Mouse (Mus musculus) neural tube, embryonic 12.5 days (tissue): Measurements from ENCODE around the gene Cfdp1. TPM values are rescaled to one million over a fixed set of nuclear protein-coding genes. Genes with fewer than 3 reads are reported as not detected.
A peak's percentile ranks its signal among the peaks of the same experiment; 100 is the strongest.

Experiments used
- ATAC-seq: fragments of 200-750 bp; cut with Nextera tagmentation; 2 replicates; pipeline ENCODE4 v1.8.0; 2017; ENCODE audit warnings: low read depth, mild to moderate bottlenecking, moderate TSS enrichment, moderate library complexity; ENCODE audit not compliant: low FRiP score
- H3K27ac ChIP-seq: fragments of 300-500 bp; sonication (generic); 2 replicates; pipeline ENCODE4 v1.5.1; 2016
- H3K27me3 ChIP-seq: fragments of 300-500 bp; sonication (generic); replicated peaks from 2 replicates; pipeline ENCODE4 v1.6.1; 2016; ENCODE audit warnings: mild to moderate bottlenecking
- H3K36me3 ChIP-seq: fragments of 300-500 bp; sonication (generic); 2 replicates; pipeline ENCODE4 v1.6.1; 2016; ENCODE audit warnings: mild to moderate bottlenecking
- H3K4me1 ChIP-seq: fragments of 300-500 bp; sonication (generic); 2 replicates; pipeline ENCODE4 v1.6.1; 2016
- H3K4me2 ChIP-seq: fragments of 300-500 bp; sonication (generic); replicated peaks from 2 replicates; pipeline ENCODE4 v1.6.1; 2016; ENCODE audit warnings: mild to moderate bottlenecking
- H3K4me3 ChIP-seq: fragments of 300-500 bp; sonication (generic); 2 replicates; pipeline ENCODE4 v1.5.1; 2016
- H3K9ac ChIP-seq: fragments of 300-500 bp; sonication (generic); 2 replicates; pipeline ENCODE4 v1.6.1; 2016; ENCODE audit warnings: mild to moderate bottlenecking
- H3K9me3 ChIP-seq: fragments of 300-500 bp; sonication (generic); 2 replicates; pipeline ENCODE4 v1.6.1; 2016; ENCODE audit warnings: mild to moderate bottlenecking
- WGBS: fragments of 180-500 bp; shearing (Covaris S2); methylation state at CpG from one replicate; pipeline ENCODE4 v1.1.7; 2016; 5-methylcytosine and 5-hydroxymethylcytosine counted together
- polyA plus RNA-seq: library from polyadenylated mRNA; unstranded; fragments of >200 nt; fragmentation: Nextera tagmentation; extraction: Ambion mirVana; gene quantifications from 2 replicates; pipeline ENCODE4 v1.2.1, GENCODE M21; 2016

Gene Cfdp1
- polyA plus RNA-seq, 1 experiment from 2014 or later: 201 TPM

- Histone ChIP-seq H3K4me2 (no peak overlapping the region), H3K4me1 (0 out of 2 replicates have a peak, but pooled peaks cover 2% of the 10 kb centered on the region), H3K9me3 (no peaks in the 10 kb centered on the region), H3K36me3 (no peaks in the 10 kb centered on the region), H3K27me3 (no peaks in the 10 kb centered on the region), H3K27ac (no peak overlapping the region), H3K9ac (no peak overlapping the region), H3K4me3 (no peak overlapping the region)
- no peak for ATAC-seq
- WGBS: 86% methylated on average over 5 of the region's 5 CpGs
These were observed 95.3 kb downstream of the Cfdp1 start for GRCm38 (mm10) chr8:111758817-111759216.

DNA sequence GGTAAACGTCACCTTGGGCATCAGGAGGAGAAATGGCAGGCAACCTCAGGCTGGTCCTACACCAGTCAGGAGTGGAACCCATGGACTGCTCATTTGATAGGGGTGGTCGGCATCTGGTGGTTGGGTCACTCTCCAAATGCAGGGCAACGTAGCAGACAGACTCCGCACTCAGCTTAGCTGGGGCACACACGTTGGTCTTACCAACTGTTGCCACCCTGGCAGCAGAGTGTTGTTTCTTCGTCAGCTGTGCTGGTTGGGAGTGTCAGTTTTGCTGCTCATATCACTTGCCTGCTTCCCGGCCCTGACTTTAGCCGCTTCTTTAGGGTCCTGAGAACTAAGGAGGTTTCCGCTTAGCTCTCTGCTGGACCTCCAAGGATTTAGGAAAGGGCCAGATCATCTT lies 96.5 kb downstream of the Cfdp1 start:
- no peaks in the 10 kb centered on the region for H3K27me3 ChIP-seq
- H3K4me3 ChIP-seq: no peak overlapping the region
- 92% methylated on average over 9 of the region's 9 CpGs for WGBS
- no peak overlapping the region for H3K4me2 ChIP-seq
- H3K9ac ChIP-seq: no peak overlapping the region
- H3K27ac ChIP-seq: no peak overlapping the region
- no peaks in the 10 kb centered on the region for H3K9me3 ChIP-seq
- no peaks in the 10 kb centered on the region for H3K36me3 ChIP-seq
- ATAC-seq: no peak
- 0 out of 2 replicates have a peak, but pooled peaks cover 4% of the 10 kb centered on the region for H3K4me1 ChIP-seq

GRCm38 (mm10) chr8:111754736-111755135 lies 99.4 kb downstream of the Cfdp1 start:
- no peaks in the 10 kb centered on the region for H3K27me3 ChIP-seq
- no peak for ATAC-seq
- 0 out of 2 replicates have a peak, but pooled peaks cover 4% of the 10 kb centered on the region for H3K4me1 ChIP-seq
- no peak overlapping the region for H3K9ac ChIP-seq
- no peak overlapping the region for H3K4me2 ChIP-seq
- 92% methylated on average over 6 of the region's 6 CpGs for WGBS
- H3K27ac ChIP-seq: no peak overlapping the region
- no peak overlapping the region for H3K4me3 ChIP-seq
- no peaks in the 10 kb centered on the region for H3K9me3 ChIP-seq
- no peaks in the 10 kb centered on the region for H3K36me3 ChIP-seq

DNA sequence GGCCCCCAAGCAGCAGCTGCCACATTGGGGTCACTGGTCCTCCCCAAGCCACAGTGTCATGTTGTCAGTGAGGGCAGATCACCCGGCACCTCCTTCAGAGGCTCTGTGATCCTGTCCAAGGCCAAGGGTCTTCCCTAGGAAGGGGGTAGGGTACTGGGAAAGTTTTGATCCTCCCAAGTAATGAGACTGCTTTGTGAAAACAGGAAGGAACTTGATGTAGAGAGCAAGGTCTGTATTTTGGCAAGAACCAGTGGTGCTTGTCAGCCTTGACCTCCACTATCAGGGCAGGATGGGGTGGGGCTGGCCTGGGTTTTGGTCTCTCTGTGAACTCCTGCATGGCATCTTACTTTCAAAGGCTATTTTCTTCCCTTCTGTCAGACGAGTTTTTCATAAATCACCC lies 100.0 kb downstream of the Cfdp1 start:
- Histone ChIP-seq H3K4me2 (no peak overlapping the region), H3K4me3 (no peak overlapping the region), H3K27ac (no peak overlapping the region), H3K27me3 (no peaks in the 10 kb centered on the region), H3K9me3 (no peaks in the 10 kb centered on the region), H3K9ac (no peak overlapping the region), H3K4me1 (0 out of 2 replicates have a peak, but pooled peaks cover 4% of the 10 kb centered on the region), H3K36me3 (no peaks in the 10 kb centered on the region)
- no peak for ATAC-seq
- WGBS: 52% methylated on average over 2 of the region's 2 CpGs

DNA sequence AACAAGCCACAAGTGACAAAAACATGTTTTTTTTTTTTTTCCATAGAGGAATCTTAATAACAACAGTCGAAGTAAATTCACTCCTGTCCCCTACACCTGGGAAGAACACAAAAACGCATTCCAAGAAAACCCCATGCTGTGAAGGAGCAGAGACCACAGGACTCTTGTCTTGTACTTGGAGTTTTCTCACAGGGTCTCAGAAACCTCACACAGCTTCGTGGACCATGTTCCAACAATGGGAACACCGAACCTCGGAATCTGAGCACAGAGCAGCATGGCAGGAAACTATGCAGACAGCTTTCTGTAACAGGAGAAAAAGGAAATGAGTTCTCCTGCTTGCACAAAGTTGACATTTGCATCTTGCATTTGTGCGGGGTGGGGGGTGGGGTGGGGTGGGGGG lies 105.3 kb downstream of the Cfdp1 start:
- H3K36me3 ChIP-seq: no peaks in the 10 kb centered on the region
- H3K9ac ChIP-seq: no peak overlapping the region
- H3K4me3 ChIP-seq: no peak overlapping the region
- no peaks in the 10 kb centered on the region for H3K9me3 ChIP-seq
- 61% methylated on average over 6 of the region's 6 CpGs for WGBS
- H3K27ac ChIP-seq: no peak overlapping the region
- no peak overlapping the region for H3K4me2 ChIP-seq
- no peak for ATAC-seq
- H3K27me3 ChIP-seq: no peaks in the 10 kb centered on the region
- H3K4me1 ChIP-seq: peaks cover 23% of the 10 kb centered on the region

DNA sequence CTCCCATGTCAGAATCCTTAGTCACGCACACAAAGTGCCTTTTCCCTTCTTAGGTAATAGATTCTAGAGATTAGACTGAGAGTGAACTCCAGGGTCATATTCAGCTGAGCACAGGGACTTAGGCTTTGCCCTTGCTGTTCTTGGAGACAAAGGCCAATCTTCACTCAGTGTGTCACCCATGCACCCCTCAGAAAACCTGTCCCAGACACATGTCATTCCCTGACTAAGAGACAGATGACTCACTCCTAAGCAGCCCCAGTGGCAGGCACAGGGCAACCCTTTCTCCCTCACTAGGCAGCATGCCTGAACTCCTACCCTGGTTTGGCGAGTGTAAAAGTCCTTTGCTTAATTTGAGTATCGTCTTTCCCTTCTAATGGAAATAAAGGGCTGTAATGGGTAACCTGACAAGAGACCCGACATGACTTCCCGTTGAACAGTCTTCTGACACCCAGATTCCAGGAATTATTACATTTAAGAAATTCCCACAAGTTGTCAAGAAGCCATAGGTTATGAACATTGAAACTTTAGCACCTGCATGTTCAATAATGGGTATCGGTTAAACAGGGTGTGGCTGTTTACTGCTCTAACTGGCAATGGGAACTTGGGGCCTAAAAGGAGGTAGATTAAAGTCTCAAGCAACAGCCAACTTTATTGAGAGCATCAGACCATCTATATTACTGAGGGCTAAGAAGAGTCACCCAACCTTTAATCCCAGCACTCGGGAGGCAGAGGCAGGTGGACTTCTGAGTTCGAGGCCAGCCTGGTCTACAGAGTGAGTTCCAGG lies 106.0 kb downstream of the Cfdp1 start:
- Histone ChIP-seq H3K4me3 (no peak overlapping the region), H3K4me2 (no peak overlapping the region), H3K27me3 (no peaks in the 10 kb centered on the region), H3K9ac (no peak overlapping the region), H3K9me3 (no peaks in the 10 kb centered on the region), H3K36me3 (no peaks in the 10 kb centered on the region), H3K27ac (no peak overlapping the region), H3K4me1 (peaks cover 22% of the 10 kb centered on the region)
- ATAC-seq: no peak
- WGBS: 84% methylated on average over 8 of the region's 8 CpGs

DNA sequence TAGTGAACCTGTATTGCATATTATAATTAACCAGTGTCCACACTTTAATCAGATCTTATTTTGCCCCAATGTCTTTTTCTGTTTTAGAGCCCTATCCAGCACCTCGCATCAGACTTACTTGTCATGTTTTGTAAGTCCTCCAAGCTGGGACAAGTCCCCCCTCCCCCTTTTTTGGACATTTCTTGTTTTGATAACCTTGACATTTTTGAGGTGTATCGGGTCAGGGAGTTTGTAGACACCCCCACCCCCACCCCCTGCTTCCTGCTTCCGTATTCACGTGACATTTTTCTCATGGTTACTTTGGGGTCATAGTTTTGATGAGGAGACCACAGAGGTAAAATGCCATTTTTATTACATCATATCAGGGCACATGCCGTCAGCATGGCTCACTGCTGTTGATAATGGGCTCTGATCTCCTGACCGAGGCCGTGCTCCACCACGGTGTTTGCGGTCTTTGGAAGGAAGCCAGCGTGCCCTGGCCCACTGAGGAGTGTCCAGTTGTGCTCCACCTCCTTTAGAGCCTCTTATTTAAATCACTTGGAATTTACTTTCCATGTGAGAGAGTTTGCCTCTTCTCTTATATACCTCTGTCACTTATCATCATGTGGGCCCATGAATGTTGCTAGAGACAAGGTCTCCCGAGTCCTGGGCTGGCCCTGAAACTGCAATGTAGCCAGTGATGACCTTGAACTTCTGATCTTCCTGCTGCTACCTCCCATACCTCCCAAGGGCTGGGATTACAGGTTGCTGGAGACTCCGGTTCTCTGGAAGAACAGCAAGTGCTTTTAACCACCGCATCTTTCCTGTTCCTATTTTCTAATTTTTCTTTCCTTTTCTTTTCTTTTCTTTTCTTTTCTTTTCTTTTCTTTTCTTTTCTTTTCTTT lies 107.3 kb downstream of the Cfdp1 start:
- no peak overlapping the region for H3K4me3 ChIP-seq
- H3K9ac ChIP-seq: no peak overlapping the region
- 78% methylated on average over 13 of the region's 13 CpGs for WGBS
- H3K36me3 ChIP-seq: no peaks in the 10 kb centered on the region
- no peak for ATAC-seq
- H3K4me1 ChIP-seq: peaks cover 33% of the 10 kb centered on the region
- H3K4me2 ChIP-seq: no peak overlapping the region
- no peak overlapping the region for H3K27ac ChIP-seq
- no peaks in the 10 kb centered on the region for H3K27me3 ChIP-seq
- no peaks in the 10 kb centered on the region for H3K9me3 ChIP-seq

DNA sequence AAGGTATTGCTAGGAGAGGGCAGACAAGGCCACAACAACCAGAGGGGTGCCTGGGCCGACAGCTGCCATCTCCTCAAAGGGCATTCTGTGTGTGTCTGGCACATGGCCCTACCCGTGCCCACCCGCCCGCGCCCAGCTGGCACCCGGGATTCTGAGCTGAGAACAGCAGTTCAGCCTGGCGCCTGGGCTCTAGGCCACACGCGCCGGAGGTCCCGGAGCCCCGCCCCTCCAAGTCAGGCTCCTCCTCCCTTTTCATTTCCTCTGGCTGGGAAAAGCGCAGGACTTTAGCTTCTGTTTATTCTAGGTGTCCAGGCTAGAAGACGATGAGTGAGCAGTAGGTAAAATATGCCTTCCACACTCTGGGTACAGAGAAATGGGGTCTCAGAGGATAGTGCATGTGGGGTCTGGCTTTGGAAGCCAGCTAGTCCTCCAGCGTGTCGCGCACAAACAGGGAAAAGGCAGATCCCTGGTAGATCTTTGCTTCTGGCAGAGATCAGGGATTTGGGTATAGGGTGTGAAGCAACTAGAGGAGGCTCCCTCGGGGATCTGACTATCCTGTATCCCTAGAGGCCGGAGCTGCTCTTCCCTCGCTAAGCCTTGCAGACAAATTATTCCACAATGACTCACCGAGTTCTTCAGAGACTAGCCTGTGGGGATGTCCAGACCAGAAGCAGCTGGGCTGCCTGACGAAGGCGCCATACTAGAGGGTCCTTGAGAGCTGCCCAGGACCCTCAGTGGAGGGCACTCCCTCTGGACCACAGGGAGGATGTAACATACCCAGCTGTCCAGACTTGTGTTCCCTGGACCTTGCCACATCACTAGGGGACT lies 108.3 kb downstream of the Cfdp1 start:
- Histone ChIP-seq H3K9me3 (no peaks in the 10 kb centered on the region), H3K4me2 (peak overlapping the region; percentile 51), H3K27ac (no peak overlapping the region), H3K4me1 (peaks cover 43% of the 10 kb centered on the region), H3K27me3 (no peaks in the 10 kb centered on the region), H3K9ac (0 out of 2 replicates have a peak overlapping the region, but pooled peaks have one; percentile 21), H3K4me3 (no peak overlapping the region), H3K36me3 (no peaks in the 10 kb centered on the region)
- ATAC-seq: peak; percentile 54
- WGBS: 6% methylated on average over 23 of the region's 23 CpGs

DNA sequence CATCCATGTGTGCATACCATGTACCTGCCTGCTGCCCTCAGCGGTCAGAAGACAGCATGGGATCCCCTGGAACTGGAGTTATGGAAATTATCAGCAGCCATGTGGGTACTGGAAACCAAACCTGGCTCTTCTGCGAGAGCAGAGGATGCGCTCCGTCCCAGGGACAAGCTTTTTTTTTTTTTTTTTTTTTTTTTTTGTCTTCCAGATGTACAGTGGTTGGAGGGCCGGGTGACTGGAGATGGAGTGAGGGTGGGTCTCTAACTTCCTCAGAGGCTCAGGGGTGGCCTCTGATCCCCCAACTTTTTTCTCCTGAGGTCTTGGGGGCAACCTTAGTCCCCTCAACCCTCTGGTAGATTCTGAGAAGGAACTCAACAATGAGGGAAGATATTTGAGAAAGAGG lies 109.0 kb downstream of the Cfdp1 start:
- Histone ChIP-seq H3K4me1 (peaks cover 50% of the 10 kb centered on the region), H3K4me3 (no peak overlapping the region), H3K27me3 (no peaks in the 10 kb centered on the region), H3K9ac (no peak overlapping the region), H3K4me2 (peak overlapping the region; percentile 51), H3K27ac (no peak overlapping the region), H3K9me3 (no peaks in the 10 kb centered on the region), H3K36me3 (no peaks in the 10 kb centered on the region)
- 65% methylated on average over 5 of the region's 5 CpGs for WGBS
- no peak for ATAC-seq

DNA sequence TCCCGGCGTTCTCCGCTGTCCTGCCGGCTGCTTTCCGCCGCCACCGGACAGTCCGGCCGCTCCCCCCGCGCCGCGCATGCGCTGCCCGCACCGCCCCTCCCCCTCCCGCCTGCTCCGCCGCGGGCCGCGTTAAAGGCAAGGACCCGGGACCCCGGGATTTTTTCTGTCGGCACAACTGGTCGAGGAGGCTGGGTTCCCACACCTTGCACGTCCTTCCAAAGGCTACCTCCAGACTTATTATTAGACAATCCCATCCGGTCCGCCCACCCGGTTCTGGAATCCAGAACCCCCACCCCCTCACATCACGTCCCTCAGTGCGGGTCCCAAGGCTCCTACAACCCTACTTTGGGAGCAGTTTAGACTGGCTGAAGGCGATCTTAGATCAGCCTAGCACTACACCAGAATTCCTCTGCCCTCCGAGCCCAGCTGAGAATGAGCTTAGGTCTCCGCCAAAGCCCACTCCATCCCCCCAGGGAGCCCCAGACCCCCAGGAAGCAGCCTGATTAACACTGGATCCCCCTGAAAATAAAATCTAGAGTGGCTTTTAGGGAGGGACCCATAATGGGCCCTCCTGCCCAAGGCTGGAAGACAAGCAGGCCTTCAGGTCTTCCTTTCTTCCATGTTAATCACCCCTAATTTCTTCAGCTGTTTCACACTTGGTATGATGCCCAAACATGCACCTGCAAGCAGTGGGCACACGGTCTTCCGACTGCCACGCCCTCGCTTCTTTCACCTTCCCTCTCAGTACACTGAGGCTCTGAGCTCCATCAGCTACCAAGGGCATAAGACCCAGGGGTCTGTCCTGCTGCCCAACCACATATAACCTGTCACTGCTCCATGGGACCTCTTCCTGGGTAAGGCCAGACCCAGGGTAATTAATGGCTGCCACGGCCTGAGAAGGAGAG lies 110.0 kb downstream of the Cfdp1 start, which contains the start of gene Bcar1:
TSS of gene Bcar1 (minus strand) at position 18 of the 905 bp plus-strand sequence.
- H3K27me3 ChIP-seq: no peaks in the 10 kb centered on the region
- H3K4me3 ChIP-seq: peak within 1 kb of the TSS; percentile 99
- H3K4me1 ChIP-seq: peaks cover 61% of the 10 kb centered on the region
- H3K9ac ChIP-seq: peak within 1 kb of the TSS; percentile 96
- H3K4me2 ChIP-seq: peak within 1 kb of the TSS; percentile 69
- H3K27ac ChIP-seq: peak within 1 kb of the TSS; percentile 70; the same call in 1 of the 2 replicates
- H3K9me3 ChIP-seq: no peaks in the 10 kb centered on the region
- ATAC-seq: peak; percentile 48
- 10% methylated on average over 38 of the region's 40 CpGs for WGBS
- H3K36me3 ChIP-seq: no peaks in the 10 kb centered on the region
